Mouse (Mus musculus) forebrain, embryonic 11.5 days (tissue): ENCODE results near the gene Lrrk1. TPM values are rescaled to one million over a fixed set of nuclear protein-coding genes. Genes with fewer than 3 reads are reported as not detected.

Source experiments
- ATAC-seq: fragments of 200-750 bp; cut with Nextera tagmentation; replicated peaks from 2 replicates; pipeline ENCODE4 v1.8.0; 2017; ENCODE audit warnings: moderate TSS enrichment; ENCODE audit not compliant: low FRiP score
- DNase-seq: peaks from one replicate; pipeline ENCODE4 v3.0.0-alpha.2; 2017; ENCODE audit warnings: low spot score
- H3K27ac ChIP-seq: fragments of 300-500 bp; sonication (generic); 2 replicates; pipeline ENCODE4 v1.5.1; 2014; ENCODE audit warnings: low read depth, low read length
- H3K27me3 ChIP-seq: fragments of 300-500 bp; sonication (generic); 2 replicates; pipeline ENCODE4 v1.6.1; 2014; ENCODE audit warnings: mild to moderate bottlenecking, low read length, mixed read lengths; ENCODE audit not compliant: control insufficient read depth, insufficient read depth
- H3K36me3 ChIP-seq: fragments of 300-500 bp; sonication (generic); 2 replicates; pipeline ENCODE4 v1.6.1; 2014; ENCODE audit warnings: mild to moderate bottlenecking, low read length, moderate library complexity, mixed read lengths; ENCODE audit not compliant: control insufficient read depth, insufficient read depth
- H3K4me1 ChIP-seq: fragments of 300-500 bp; sonication (generic); replicated peaks from 2 replicates; pipeline ENCODE4 v1.6.1; 2014; ENCODE audit warnings: low read length, mixed read lengths; ENCODE audit not compliant: control insufficient read depth, insufficient read depth
- H3K4me2 ChIP-seq: fragments of 300-500 bp; sonication (generic); 2 replicates; pipeline ENCODE4 v1.6.1; 2014; ENCODE audit warnings: low read depth, mild to moderate bottlenecking, low read length, moderate library complexity, mixed read lengths; ENCODE audit not compliant: severe bottlenecking
- H3K4me3 ChIP-seq: fragments of 300-500 bp; sonication (generic); 2 replicates; pipeline ENCODE4 v1.5.1; 2014; ENCODE audit warnings: low read depth, low read length
- H3K9ac ChIP-seq: fragments of 300-500 bp; sonication (generic); 2 replicates; pipeline ENCODE4 v1.6.1; 2014; ENCODE audit warnings: low read length
- H3K9me3 ChIP-seq: fragments of 300-500 bp; sonication (generic); 2 replicates; pipeline ENCODE4 v1.6.1; 2016; ENCODE audit warnings: low read length, mixed read lengths; ENCODE audit not compliant: control insufficient read depth
- WGBS: fragments of 180-500 bp; shearing (Covaris S2); extraction: QIAGEN DNeasy Blood & Tissue Kit; methylation state at CpG from one replicate; pipeline ENCODE4 v1.1.7; 2014; 5-methylcytosine and 5-hydroxymethylcytosine counted together
- polyA plus RNA-seq: library from polyadenylated mRNA; unstranded; fragments of >200 nt; fragmentation: Nextera tagmentation; extraction: Ambion mirVana; gene quantifications from 2 replicates; pipeline ENCODE4 v1.2.1, GENCODE M21; 2014

Lrrk1 gene
- polyA plus RNA-seq, 1 experiment from 2014 or later, result 3.3 TPM

DNA sequence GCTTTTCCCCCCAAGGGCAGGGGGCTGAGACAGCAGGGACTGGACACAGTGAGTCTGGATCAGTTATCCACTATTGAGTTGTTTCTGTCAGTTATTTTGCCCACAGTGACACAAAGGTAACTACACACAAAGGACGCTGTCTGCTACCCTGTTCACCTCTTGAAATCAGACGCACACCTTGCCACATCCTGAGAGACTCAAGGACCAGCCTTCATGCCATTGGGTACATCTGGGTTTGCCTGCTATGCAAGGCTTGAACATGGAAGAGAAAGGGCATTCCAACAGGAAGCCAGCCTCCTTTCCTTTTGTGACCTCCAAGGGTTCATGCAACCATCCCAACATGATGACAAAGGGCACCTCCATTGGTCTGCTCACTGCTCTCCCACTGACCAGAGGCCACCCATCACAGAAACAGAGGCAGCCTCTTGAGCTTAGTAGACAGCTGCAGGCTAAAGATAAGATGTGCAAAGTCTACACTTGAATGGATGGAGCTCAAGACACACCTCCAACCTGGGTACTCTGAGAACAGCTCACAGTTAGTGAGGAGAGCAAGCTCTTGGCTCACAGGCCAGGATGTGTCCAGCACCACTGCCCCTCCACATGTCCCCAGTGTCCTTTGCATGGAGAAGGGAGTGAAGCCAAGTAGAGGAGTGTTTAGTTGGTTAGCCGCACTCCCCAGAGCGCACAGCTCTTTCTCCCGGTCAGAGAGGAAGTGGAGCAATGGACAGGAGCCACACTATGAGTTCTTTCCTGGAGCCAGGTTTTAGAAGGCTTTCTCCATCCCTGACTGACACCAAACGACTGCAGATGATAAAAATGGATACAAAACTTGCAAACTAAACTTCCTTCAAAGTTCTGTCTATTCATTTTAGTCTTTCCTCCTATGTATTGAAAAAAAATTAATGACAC is 121.0 kb downstream of the Lrrk1 start:
- no peak for ATAC-seq
- Histone ChIP-seq H3K4me2 (no peak overlapping the region), H3K4me3 (no peak overlapping the region), H3K36me3 (no peaks in the 10 kb centered on the region), H3K9ac (no peak overlapping the region), H3K27me3 (no peaks in the 10 kb centered on the region), H3K9me3 (no peaks in the 10 kb centered on the region; the same call in 1 of the 2 replicates), H3K27ac (no peak overlapping the region), H3K4me1 (no peaks in the 10 kb centered on the region)
- DNase-seq, result no peak
- WGBS, result 84% methylated on average over 6 of the region's 6 CpGs

DNA sequence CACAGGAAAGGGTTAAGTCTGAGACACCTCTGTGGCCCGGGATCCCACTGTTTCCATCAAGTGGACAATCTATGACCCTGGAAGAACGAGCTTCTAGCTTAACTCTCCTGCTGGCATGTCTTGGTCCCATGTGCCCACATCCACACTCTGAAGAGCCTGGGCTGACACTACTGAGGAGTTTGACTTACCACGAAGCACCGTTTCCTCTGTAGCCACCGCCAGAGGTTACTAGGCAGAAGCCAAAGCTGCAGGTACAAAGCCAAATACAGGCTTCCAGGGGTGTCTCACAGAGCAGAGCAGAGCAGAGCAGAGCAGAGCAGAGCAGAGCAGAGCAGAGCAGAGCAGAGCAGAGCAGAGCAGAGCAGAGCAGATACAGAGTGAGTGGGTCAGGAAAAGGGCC is 124.7 kb downstream of the Lrrk1 start:
- no peak overlapping the region for H3K4me3 ChIP-seq
- no peaks in the 10 kb centered on the region for H3K4me1 ChIP-seq
- DNase-seq (no peak), ATAC-seq (no peak)
- no peak overlapping the region for H3K4me2 ChIP-seq
- no peaks in the 10 kb centered on the region for H3K9me3 ChIP-seq
- WGBS, result 72% methylated on average over 5 of the region's 5 CpGs
- H3K27me3 ChIP-seq, result no peaks in the 10 kb centered on the region
- no peak overlapping the region for H3K9ac ChIP-seq
- no peak overlapping the region for H3K27ac ChIP-seq
- no peaks in the 10 kb centered on the region for H3K36me3 ChIP-seq

DNA sequence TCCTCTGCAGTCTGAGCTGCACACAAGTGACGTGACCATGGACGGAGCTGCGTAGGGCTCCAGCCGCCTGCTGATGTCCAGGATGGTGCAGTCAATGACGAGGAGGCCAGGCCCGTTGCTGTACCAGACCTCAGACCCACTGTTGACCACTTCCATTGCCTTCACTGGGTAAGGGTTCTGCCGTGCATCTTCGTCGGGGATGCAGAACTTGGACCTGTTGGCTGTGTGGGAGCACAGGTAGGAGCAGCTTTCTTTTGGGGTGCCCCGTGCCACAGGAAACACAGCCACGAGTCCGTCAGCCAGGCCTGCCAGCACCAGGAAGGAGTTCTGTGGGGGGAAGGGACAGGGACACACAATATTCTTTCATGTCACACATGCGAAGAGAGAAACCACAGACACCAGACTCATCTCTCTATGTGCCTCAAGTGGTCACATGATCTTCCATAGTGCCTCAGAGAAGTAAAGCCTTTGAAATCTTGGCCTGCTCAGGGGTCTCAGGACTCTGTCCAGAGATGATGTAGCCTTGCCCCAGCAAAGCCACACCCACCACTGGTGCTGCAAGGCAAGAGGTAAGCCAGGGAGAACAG is 125.5 kb downstream of the Lrrk1 start:
- Histone ChIP-seq H3K36me3 (no peaks in the 10 kb centered on the region), H3K4me1 (no peaks in the 10 kb centered on the region), H3K4me2 (no peak overlapping the region), H3K9ac (no peak overlapping the region), H3K27me3 (no peaks in the 10 kb centered on the region), H3K9me3 (no peaks in the 10 kb centered on the region), H3K27ac (no peak overlapping the region), H3K4me3 (no peak overlapping the region)
- WGBS, result 93% methylated on average over 13 of the region's 13 CpGs
- ATAC-seq (no peak), DNase-seq (no peak)

DNA sequence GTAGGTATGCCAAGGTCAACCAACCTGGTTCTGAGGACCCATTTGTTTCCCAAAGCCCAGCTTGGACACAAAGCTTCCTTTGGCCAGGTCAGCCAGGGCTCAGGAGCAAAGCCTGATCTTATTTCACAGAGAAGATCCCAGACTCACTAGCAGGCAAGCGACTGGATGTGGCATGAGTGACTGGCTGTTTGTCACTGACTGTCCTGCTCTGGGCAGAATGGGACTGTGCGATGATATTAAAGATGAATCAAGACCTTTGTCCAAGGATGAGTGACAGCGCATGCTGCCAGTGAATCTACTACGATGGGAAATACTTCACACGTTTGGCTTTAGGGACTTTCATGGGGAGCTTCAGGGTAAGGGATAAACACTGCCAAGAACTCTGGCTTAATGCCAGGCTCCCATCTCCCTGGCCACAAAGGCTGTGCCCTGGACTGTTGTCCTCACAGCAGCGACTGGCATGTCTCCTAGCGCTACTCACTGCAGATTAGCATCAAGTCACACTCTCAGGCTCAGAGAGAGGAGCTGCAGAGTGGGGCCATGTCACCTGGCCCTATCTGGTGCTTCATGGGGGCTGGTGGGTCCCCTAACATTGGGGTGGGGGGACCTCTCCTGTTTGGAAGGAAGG is 127.3 kb downstream of the Lrrk1 start:
- no peaks in the 10 kb centered on the region for H3K9me3 ChIP-seq
- no peak overlapping the region for H3K9ac ChIP-seq
- H3K4me2 ChIP-seq, result no peak overlapping the region
- 86% methylated on average over 7 of the region's 7 CpGs for WGBS
- DNase-seq (peak; percentile 24), ATAC-seq (no peak)
- H3K4me3 ChIP-seq, result no peak overlapping the region
- no peak overlapping the region for H3K27ac ChIP-seq
- H3K27me3 ChIP-seq, result no peaks in the 10 kb centered on the region
- no peaks in the 10 kb centered on the region for H3K36me3 ChIP-seq
- H3K4me1 ChIP-seq, result no peaks in the 10 kb centered on the region

- Histone ChIP-seq H3K9me3 (no peaks in the 10 kb centered on the region), H3K4me2 (no peak overlapping the region), H3K27ac (no peak overlapping the region), H3K36me3 (no peaks in the 10 kb centered on the region), H3K9ac (no peak overlapping the region), H3K4me3 (no peak overlapping the region), H3K27me3 (no peaks in the 10 kb centered on the region), H3K4me1 (no peaks in the 10 kb centered on the region)
- ATAC-seq (no peak), DNase-seq (peak; percentile 30)
- 92% methylated on average over 8 of the region's 8 CpGs for WGBS
Measured at GRCm38 (mm10) chr7:66260295-66260694, 127.9 kb downstream of the Lrrk1 start.

GRCm38 (mm10) chr7:66259436-66260206 is 128.5 kb downstream of the Lrrk1 start:
- no peaks in the 10 kb centered on the region for H3K9me3 ChIP-seq
- H3K4me3 ChIP-seq, result no peak overlapping the region
- H3K36me3 ChIP-seq, result no peaks in the 10 kb centered on the region
- 90% methylated on average over 14 of the region's 14 CpGs for WGBS
- no peak overlapping the region for H3K9ac ChIP-seq
- no peaks in the 10 kb centered on the region for H3K4me1 ChIP-seq
- ATAC-seq (no peak), DNase-seq (peak; percentile 39)
- no peaks in the 10 kb centered on the region for H3K27me3 ChIP-seq
- no peak overlapping the region for H3K27ac ChIP-seq
- H3K4me2 ChIP-seq, result no peak overlapping the region

- WGBS, result 88% methylated on average over 5 of the region's 5 CpGs
- no peak overlapping the region for H3K27ac ChIP-seq
- ATAC-seq, result no peak
Measured at GRCm38 (mm10) chr7:66258997-66259396, 129.2 kb downstream of the Lrrk1 start.

GRCm38 (mm10) chr7:66257232-66257631 is 130.9 kb downstream of the Lrrk1 start:
- H3K4me3 ChIP-seq, result no peak overlapping the region
- H3K4me1 ChIP-seq, result no peaks in the 10 kb centered on the region
- ATAC-seq (no peak), DNase-seq (peak; percentile 40)
- no peaks in the 10 kb centered on the region for H3K36me3 ChIP-seq
- H3K27me3 ChIP-seq, result no peaks in the 10 kb centered on the region
- H3K9ac ChIP-seq, result no peak overlapping the region
- no peaks in the 10 kb centered on the region for H3K9me3 ChIP-seq
- no peak overlapping the region for H3K4me2 ChIP-seq
- WGBS, result 92% methylated on average over 5 of the region's 5 CpGs
- H3K27ac ChIP-seq, result no peak overlapping the region

More at GRCm38 (mm10) chr7:66258997-66259396, 129.2 kb downstream of the Lrrk1 start:
- H3K4me2 ChIP-seq, result no peak overlapping the region
- no peak for DNase-seq
- H3K27me3 ChIP-seq, result no peaks in the 10 kb centered on the region
- no peaks in the 10 kb centered on the region for H3K36me3 ChIP-seq
- H3K9me3 ChIP-seq, result no peaks in the 10 kb centered on the region
- H3K9ac ChIP-seq, result no peak overlapping the region
- no peak overlapping the region for H3K4me3 ChIP-seq
- H3K4me1 ChIP-seq, result no peaks in the 10 kb centered on the region
